Mouse (Mus musculus) cerebellum, adult 2 months (tissue): Measurements from ENCODE around the gene Gm11562. TPM values are rescaled to one million over a fixed set of nuclear protein-coding genes. Genes with fewer than 3 reads are reported as not detected.
"Not testable (repeated sequence)": the region's sequence is repeated elsewhere in the genome, so short reads cannot be mapped to it uniquely, and the experiment has no call there.

Experiments
- DNase-seq, 2 experiments: peaks; one replicate each; pipeline ENCODE4 v3.0.0; 2021
- H3K27ac ChIP-seq: fragments of 200-500 bp; 2 replicates; pipeline ENCODE4 v1.5.1; 2012; ENCODE audit warnings: low read length, control low read depth, inconsistent platforms; ENCODE audit not compliant: insufficient read depth
- H3K27me3 ChIP-seq: fragments of 200-500 bp; 2 replicates; pipeline ENCODE4 v1.6.1; 2012; ENCODE audit warnings: inconsistent platforms, mild to moderate bottlenecking, low read length, moderate library complexity; ENCODE audit not compliant: control insufficient read depth, insufficient read depth
- H3K4me1 ChIP-seq: fragments of 200-500 bp; 2 replicates; pipeline ENCODE4 v1.6.1; 2011; ENCODE audit warnings: low read length; ENCODE audit not compliant: control insufficient read depth, insufficient read depth
- H3K4me3 ChIP-seq: fragments of 200-500 bp; replicated peaks from 2 replicates; pipeline ENCODE3; 2011; ENCODE audit warnings: mild to moderate bottlenecking, low read depth, low read length, control low read depth; ENCODE audit not compliant: insufficient read depth
- CTCF ChIP-seq: fragments of 200-500 bp; IDR thresholded peaks from 2 replicates; pipeline ENCODE4 v1.5.1; 2011; ENCODE audit warnings: low read depth, mild to moderate bottlenecking, control low read depth, low read length, moderate library complexity, borderline replicate concordance; ENCODE audit not compliant: insufficient read depth
- POLR2A ChIP-seq: fragments of 200-500 bp; IDR thresholded peaks from 2 replicates; pipeline ENCODE4 v1.6.1; 2011; ENCODE audit warnings: low read length, control low read depth, borderline replicate concordance; ENCODE audit not compliant: insufficient read depth
- WGBS: fragments of 180-500 bp; shearing (Covaris S2); methylation state at CpG from one replicate; pipeline ENCODE4 v1.1.7; 2018; 5-methylcytosine and 5-hydroxymethylcytosine counted together
- polyA plus RNA-seq: library from polyadenylated mRNA; depleted of rRNA; stranded (reverse); fragments of >200 nt; gene quantifications from 2 replicates; pipeline ENCODE4 v1.2.3, GENCODE M21; 2012

The Gm11562 gene
- polyA plus RNA-seq, 1 experiment = not detected

DNA sequence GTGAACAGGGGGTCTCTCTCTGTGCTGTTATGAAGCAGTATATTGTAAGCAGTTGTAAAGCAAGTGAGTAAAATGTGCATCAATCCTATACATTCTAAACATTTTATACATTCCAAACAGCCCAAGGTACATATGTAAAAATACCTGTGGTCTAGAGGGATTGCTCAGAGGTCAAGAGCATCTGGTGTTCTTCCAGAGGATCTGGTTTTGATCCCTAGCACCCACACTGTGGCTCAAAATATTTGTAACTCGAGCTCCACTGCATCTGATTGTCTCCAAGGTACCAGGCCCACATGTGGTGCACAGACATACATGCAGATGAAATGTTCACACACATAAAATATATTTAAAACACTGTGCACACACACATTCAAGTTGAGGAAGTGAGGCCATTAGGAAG is 20.7 kb upstream of the Gm11562 start:
- H3K27ac ChIP-seq = no peak overlapping the region
- H3K4me3 ChIP-seq = no peak overlapping the region
- no peaks in the 10 kb centered on the region for H3K4me1 ChIP-seq
- TF ChIP-seq CTCF = no peak
- no peak for TF ChIP-seq POLR2A
- WGBS = 25% methylated on average over 1 of the region's 1 CpGs
- H3K27me3 ChIP-seq = no peaks in the 10 kb centered on the region
- no peak for DNase-seq

GRCm38 (mm10) chr11:99637086-99637485 is 16.9 kb upstream of the Gm11562 start:
- no peak for DNase-seq
- no peaks in the 10 kb centered on the region for H3K27me3 ChIP-seq
- TF ChIP-seq CTCF = no peak
- TF ChIP-seq POLR2A = no peak
- H3K4me1 ChIP-seq = no peaks in the 10 kb centered on the region
- H3K27ac ChIP-seq = no peak overlapping the region
- WGBS = 48% methylated on average over 1 of the region's 1 CpGs
- no peak overlapping the region for H3K4me3 ChIP-seq

- no peaks in the 10 kb centered on the region for H3K4me1 ChIP-seq
- TF ChIP-seq POLR2A (no peak), CTCF (no peak)
- no peak for DNase-seq
- no peak within 1 kb of the TSS for H3K27ac ChIP-seq
- 43% methylated on average over 8 of the region's 8 CpGs for WGBS
- H3K27me3 ChIP-seq = no peaks in the 10 kb centered on the region
- H3K4me3 ChIP-seq = no peak within 1 kb of the TSS
Observed at GRCm38 (mm10) chr11:99634653-99635134, 14.5 kb upstream of the Gm11562 start, which contains the start of gene Krtap4-2. Gene Krtap4-2 (minus strand): TSS chr11:99635084.

DNA sequence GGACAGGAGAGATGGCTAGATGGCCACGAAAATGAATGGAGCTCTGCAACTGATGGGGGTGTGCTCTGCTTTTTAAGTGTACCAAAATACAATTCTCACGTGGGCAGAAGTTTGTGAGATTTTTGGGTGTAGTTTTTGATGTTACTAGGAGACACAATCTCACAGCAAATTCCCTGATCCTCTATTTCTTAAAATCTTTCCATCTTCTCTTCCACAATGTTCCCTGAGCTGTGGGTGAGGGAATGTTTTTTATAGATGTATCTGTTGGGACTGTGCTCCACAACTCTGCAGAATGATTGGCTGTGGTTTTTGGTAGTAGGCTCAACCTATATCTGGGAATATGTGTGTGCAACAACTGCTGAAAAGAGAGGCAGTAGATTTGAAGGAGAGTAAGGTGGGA is 13.1 kb upstream of the Gm11562 start:
- Histone ChIP-seq H3K4me1 (no peaks in the 10 kb centered on the region), H3K4me3 (no peak overlapping the region), H3K27ac (no peak overlapping the region), H3K27me3 (no peaks in the 10 kb centered on the region)
- DNase-seq = no peak
- 81% methylated on average over 2 of the region's 2 CpGs for WGBS
- TF ChIP-seq CTCF (no peak), POLR2A (no peak)

DNA sequence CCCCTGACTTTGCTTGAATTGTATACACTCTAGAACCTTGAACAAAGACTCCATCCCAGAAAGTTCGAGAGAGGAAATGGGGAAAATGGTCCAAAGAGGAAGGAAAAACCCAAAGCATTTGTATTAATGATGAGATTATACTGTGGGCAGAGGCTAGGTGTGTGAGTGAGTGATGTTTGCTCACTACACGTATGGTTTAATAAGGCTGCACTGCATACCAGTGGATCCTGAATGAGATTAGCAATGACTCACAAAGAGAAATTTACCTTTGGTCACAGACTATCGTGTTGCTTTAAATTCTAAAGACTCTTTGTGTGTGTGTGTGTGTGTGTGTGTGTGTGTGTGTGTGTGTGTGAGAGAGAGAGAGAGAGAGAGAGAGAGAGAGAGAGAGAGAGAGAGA is 10.7 kb upstream of the Gm11562 start:
- no peak for DNase-seq
- Histone ChIP-seq H3K27me3 (no peaks in the 10 kb centered on the region), H3K27ac (no peak overlapping the region), H3K4me1 (no peaks in the 10 kb centered on the region), H3K4me3 (no peak overlapping the region)
- TF ChIP-seq POLR2A = no peak
- no peak for TF ChIP-seq CTCF
- 74% methylated on average over 3 of the region's 3 CpGs for WGBS

- Histone ChIP-seq H3K4me1 (no peaks in the 10 kb centered on the region), H3K27ac (no peak within 1 kb of the TSS), H3K27me3 (no peaks in the 10 kb centered on the region), H3K4me3 (no peak within 1 kb of the TSS)
- no peak for DNase-seq
- TF ChIP-seq CTCF (no peak), POLR2A (no peak)
- 83% methylated on average over 4 of the region's 4 CpGs for WGBS
Observed at GRCm38 (mm10) chr11:99628138-99628537, 7.9 kb upstream of the Gm11562 start, which contains the start of gene Krtap4-1. Gene Krtap4-1 (minus strand): TSS chr11:99628238.

- Histone ChIP-seq H3K27ac (no peak within 1 kb of the TSS), H3K27me3 (no peaks in the 10 kb centered on the region), H3K4me3 (no peak within 1 kb of the TSS), H3K4me1 (no peaks in the 10 kb centered on the region)
- 60% methylated on average over 3 of the region's 3 CpGs for WGBS
- DNase-seq = no peak
- TF ChIP-seq POLR2A (no peak), CTCF (no peak)
Observed at GRCm38 (mm10) chr11:99614796-99615363, 5.4 kb downstream of the Gm11562 start, which contains the start of gene Krtap2-4. Gene Krtap2-4 (minus strand): TSS chr11:99614846.

- not testable (repeated sequence) for H3K4me3 ChIP-seq, H3K4me1 ChIP-seq, DNase-seq, H3K27ac ChIP-seq, H3K27me3 ChIP-seq
- WGBS = 83% methylated on average over 1 of the region's 2 CpGs
Observed at GRCm38 (mm10) chr11:99610089-99610488, 10.1 kb downstream of the Gm11562 start, which contains the start of gene Gm11937. Gene Gm11937 (minus strand): TSS chr11:99610189.

DNA sequence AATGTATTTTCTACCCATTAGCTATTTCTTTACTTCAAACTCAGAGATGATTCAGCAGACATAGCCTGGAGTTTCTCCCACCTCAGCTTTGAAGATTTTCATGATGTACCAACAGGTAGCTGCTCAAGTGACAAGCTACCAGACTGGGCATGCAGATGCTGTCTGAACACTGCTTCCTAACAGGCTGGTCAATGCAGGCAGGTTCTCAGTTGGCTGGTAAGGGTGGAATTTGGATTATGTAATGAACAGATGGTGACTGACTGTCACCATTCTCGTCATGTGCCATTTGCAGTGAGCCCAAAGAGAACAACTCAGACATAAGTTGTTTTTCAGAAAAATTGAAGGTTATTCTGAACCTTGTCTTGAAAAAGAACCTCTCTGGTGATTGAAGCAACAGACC is 11.1 kb downstream of the Gm11562 start:
- TF ChIP-seq CTCF (no peak), POLR2A (no peak)
- H3K4me1 ChIP-seq = no peaks in the 10 kb centered on the region
- H3K4me3 ChIP-seq = no peak overlapping the region
- H3K27me3 ChIP-seq = no peaks in the 10 kb centered on the region
- 17% methylated on average over 1 of the region's 1 CpGs for WGBS
- no peak overlapping the region for H3K27ac ChIP-seq
- DNase-seq = peak; percentile 11 to 52

- WGBS = 72% methylated on average over 1 of the region's 1 CpGs
Observed at GRCm38 (mm10) chr11:99603208-99603607, 17.0 kb downstream of the Gm11562 start, which contains the start of gene Gm11938. Gene Gm11938 (minus strand): TSS chr11:99603308.

DNA sequence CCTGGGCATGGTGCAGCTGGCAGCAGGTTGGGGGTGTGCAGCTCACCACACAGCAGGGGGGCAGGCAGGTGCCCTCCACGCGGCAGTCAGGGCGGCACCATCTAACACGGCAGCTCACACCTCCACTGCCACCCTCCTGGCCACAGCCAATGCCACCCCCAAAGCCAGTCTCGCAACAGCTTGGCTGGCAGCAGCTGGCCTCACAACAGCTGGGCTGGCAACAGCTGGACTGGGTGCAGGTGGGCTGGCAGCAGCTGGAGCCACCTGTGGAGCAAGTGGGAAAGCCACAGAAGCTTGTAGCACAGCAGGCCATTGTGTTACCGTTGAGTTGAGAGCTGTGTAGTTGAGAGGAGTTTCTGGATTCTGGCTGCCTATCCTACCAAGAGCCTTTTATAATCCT is 22.5 kb downstream of the Gm11562 start, which contains the start of gene Krtap9-3:
Gene Krtap9-3 (minus strand): TSS at position 364 of the 400 bp plus-strand sequence.
- H3K4me3 ChIP-seq, DNase-seq, H3K27ac ChIP-seq, H3K27me3 ChIP-seq, H3K4me1 ChIP-seq: not testable (repeated sequence)
- 73% methylated on average over 6 of the region's 6 CpGs for whole genome bisulfite sequencing

More at GRCm38 (mm10) chr11:99603208-99603607, 17.0 kb downstream of the Gm11562 start, which contains the start of gene Gm11938:
- H3K4me1 ChIP-seq, H3K27ac ChIP-seq, H3K27me3 ChIP-seq, DNase-seq, H3K4me3 ChIP-seq: not testable (repeated sequence)
